Mouse (Mus musculus) midbrain, embryonic 15.5 days (tissue): ENCODE measurements at regions not wholly inside any gene's neighbourhood (a gene's known extent, or its start where the extent isn't known, plus 50 kb on each side); places are given as distances from the start of the nearest gene placed in this dataset.

Experiments
- ATAC-seq: fragments of 200-750 bp; cut with Nextera tagmentation; replicated peaks from 2 replicates; pipeline ENCODE4 v1.8.0; 2017; ENCODE audit warnings: moderate TSS enrichment
- H3K27ac ChIP-seq: fragments of 300-500 bp; sonication (generic); 2 replicates; pipeline ENCODE4 v1.5.1; 2015; ENCODE audit warnings: mild to moderate bottlenecking, inconsistent platforms
- H3K27me3 ChIP-seq: fragments of 300-500 bp; sonication (generic); replicated peaks from 2 replicates; pipeline ENCODE4 v1.6.1; 2015; ENCODE audit warnings: inconsistent platforms
- H3K36me3 ChIP-seq: fragments of 300-500 bp; sonication (generic); replicated peaks from 2 replicates; pipeline ENCODE4 v1.6.1; 2015; ENCODE audit warnings: inconsistent platforms
- H3K4me1 ChIP-seq: fragments of 300-500 bp; sonication (generic); 2 replicates; pipeline ENCODE4 v1.6.1; 2015; ENCODE audit warnings: inconsistent platforms
- H3K4me2 ChIP-seq: fragments of 300-500 bp; sonication (generic); 2 replicates; pipeline ENCODE4 v1.6.1; 2015; ENCODE audit warnings: inconsistent platforms, mild to moderate bottlenecking, moderate library complexity
- H3K4me3 ChIP-seq: fragments of 300-500 bp; sonication (generic); 2 replicates; pipeline ENCODE4 v1.5.1; 2015; ENCODE audit warnings: mild to moderate bottlenecking, inconsistent platforms
- H3K9ac ChIP-seq: fragments of 300-500 bp; sonication (generic); 2 replicates; pipeline ENCODE4 v1.6.1; 2015; ENCODE audit warnings: mild to moderate bottlenecking, inconsistent platforms
- H3K9me3 ChIP-seq: fragments of 300-500 bp; sonication (generic); 2 replicates; pipeline ENCODE4 v1.6.1; 2016; ENCODE audit warnings: inconsistent platforms
- WGBS: fragments of 180-500 bp; shearing (Covaris S2); methylation state at CpG from one replicate; pipeline ENCODE4 v1.1.7; 2015; ENCODE audit warnings: mixed read lengths; 5-methylcytosine and 5-hydroxymethylcytosine counted together

DNA sequence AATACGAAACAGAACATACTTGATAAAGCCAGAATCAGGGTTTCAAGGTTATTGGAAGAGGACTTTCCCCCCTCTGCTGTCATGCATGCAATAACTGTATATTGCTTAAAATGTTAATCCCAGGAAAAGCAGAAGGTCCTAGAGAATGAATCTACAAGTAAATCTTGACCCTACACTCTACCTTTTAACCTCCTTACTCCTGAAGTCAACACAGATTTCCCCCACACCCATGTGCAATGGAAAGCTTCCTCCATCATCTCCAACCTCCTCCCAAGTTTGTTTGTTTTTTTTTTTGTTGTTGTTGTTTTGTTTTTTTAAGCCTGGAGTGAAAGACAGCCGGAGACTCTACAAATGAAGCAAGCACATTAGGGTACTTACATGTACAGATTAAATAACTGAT is 55.9 kb upstream of the Ifne start:
- Histone ChIP-seq H3K4me3 (no peak overlapping the region), H3K27ac (no peak overlapping the region), H3K36me3 (no peaks in the 10 kb centered on the region), H3K4me2 (no peak overlapping the region), H3K4me1 (no peaks in the 10 kb centered on the region), H3K9ac (no peak overlapping the region), H3K27me3 (peaks cover 17% of the 10 kb centered on the region), H3K9me3 (no peaks in the 10 kb centered on the region)
- no peak for ATAC-seq
- WGBS, result 83% methylated on average over 2 of the region's 2 CpGs

DNA sequence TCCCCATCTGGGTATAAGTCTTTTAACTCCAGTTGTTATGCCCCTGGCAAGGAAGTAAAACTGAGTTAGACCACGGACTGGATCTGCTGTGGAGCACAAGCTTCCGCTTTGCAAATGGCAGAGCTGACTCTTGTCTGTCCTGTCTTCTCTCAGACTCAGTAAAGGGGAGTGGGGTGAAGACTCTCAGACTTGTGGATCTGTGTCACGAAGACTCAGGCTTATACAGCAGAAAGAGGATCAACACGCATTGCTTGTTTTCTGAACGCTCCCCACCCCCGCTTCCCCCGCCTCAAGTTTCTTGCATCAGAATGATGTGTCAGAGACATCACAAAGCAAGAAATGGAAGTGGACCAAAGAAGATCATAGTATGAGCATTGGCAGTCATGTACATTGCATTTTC is 55.3 kb upstream of the Ifne start:
- Histone ChIP-seq H3K4me3 (no peak overlapping the region), H3K4me1 (no peaks in the 10 kb centered on the region), H3K27me3 (peaks cover 17% of the 10 kb centered on the region), H3K27ac (no peak overlapping the region), H3K4me2 (no peak overlapping the region), H3K9me3 (no peaks in the 10 kb centered on the region), H3K9ac (no peak overlapping the region), H3K36me3 (no peaks in the 10 kb centered on the region)
- no peak for ATAC-seq
- WGBS, result 69% methylated on average over 7 of the region's 7 CpGs

DNA sequence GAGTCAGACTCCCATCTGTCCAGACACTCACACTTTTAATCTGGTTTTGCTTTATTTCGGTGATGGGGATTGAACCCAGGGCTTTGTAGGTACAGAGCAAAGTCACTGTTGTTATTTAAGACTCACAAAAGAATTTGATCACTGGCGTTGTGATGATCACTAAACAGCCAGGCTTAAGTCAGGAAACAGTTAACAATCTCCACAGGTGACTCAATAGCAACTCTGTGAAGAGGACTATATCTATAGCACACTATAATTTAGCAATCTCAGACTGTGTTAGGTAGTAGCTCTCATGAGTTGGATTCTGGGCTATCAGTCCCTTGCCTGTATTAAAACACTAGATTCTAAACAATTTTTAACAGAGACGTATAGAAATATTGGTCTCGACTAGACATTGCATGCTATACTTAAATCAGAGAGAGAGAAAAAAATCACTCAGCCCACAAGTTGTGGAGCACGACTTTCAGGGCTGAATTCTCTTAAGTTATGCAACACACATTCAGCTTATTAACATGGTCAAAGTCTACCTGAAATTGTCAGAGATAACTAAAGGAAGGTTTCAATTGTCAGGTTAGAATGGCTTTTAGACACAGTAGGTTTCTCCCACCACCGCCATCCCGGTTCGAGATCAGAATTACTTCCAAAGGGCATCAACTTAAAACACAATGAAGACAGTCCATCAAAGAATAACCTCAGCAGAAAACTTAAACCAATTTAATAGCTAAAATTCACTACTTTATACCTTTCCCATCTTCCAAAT is 54.4 kb upstream of the Ifne start:
- Histone ChIP-seq H3K27ac (no peak overlapping the region), H3K4me2 (no peak overlapping the region), H3K9ac (no peak overlapping the region), H3K36me3 (no peaks in the 10 kb centered on the region), H3K9me3 (no peaks in the 10 kb centered on the region), H3K4me1 (no peaks in the 10 kb centered on the region), H3K4me3 (no peak overlapping the region), H3K27me3 (peaks cover 17% of the 10 kb centered on the region)
- WGBS, result 80% methylated on average over 8 of the region's 8 CpGs
- no peak for ATAC-seq

DNA sequence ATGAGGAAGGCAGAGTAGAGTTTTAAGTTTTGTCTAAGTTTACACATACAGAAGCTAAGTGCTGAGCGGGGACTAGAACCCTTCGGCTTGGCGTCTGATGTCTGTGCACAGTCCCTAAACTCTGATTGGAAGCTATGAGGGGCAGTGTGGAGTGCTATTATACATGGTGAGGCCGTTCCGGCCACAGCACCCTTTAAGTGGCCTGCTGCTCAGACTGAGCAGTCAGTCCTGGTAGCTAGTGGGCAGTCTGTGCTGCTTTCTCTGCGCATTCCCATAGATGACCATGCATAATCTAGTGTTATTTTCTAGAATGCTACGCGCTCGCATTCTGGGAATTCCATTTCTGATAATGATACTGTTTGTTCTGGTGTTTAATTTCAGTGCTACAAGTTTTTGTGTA is 51.2 kb upstream of the Ifne start:
- H3K27ac ChIP-seq, result no peak overlapping the region
- WGBS, result 92% methylated on average over 9 of the region's 9 CpGs
- no peak for ATAC-seq
- no peaks in the 10 kb centered on the region for H3K9me3 ChIP-seq
- no peaks in the 10 kb centered on the region for H3K4me1 ChIP-seq
- no peak overlapping the region for H3K4me2 ChIP-seq
- H3K9ac ChIP-seq, result no peak overlapping the region
- H3K4me3 ChIP-seq, result no peak overlapping the region
- H3K27me3 ChIP-seq, result peaks cover 9% of the 10 kb centered on the region; the same call in 1 of the 2 replicates
- H3K36me3 ChIP-seq, result no peaks in the 10 kb centered on the region
